ENCODE assay signal across 10 mouse cellular contexts in the genomic region with DNA sequence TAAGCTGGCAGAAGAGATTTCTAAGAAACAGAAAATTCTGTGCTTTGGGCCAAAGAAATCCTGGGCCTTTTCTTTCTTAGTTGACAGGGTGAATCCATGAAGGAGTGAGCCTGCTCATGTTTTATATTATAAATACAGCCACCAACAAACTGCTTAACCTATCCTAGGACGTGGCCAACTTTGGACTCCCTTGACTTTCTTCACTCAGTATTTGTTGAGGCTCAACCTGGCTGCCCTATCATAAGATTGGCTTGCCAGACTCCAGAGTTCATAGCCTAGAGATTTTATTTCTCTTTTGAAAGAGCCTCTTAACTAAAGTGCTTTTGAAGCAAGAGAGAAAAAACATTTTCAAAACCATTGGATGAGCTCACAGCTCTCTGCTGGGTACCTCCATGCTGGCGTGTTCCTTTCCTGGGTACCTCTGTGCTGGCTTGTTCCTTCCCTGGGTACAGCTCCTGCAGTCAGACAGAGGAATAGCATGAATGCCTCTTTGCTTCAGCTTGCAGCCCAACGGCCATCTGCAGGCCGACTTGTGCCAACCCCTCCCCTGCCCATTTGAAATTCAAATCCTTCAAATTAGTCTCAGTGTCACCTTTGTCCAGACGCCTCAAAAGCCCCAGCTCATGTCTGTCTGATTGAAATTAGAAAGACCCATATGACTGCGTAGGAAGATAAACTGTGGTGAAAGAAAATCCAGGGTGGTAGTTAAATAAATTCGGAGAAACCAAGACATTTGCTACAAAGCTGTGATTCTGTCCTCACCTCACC.
DNase-seq lines count a peak whose midpoint lies in the region; ATAC-seq and TF ChIP-seq lines count a peak whose summit lies in the region.
"Had no signal": no experiment of that assay in that cellular context is flagged by ENCODE, and none has a peak within 500 bp of the region (broad histone marks: within the 10 kb centered on the region; RNA-seq: fewer than 3 reads in every experiment).

No protein-coding gene starts in this region.

- peak; percentile 94 for ATAC-seq in forebrain, postnatal 0 days
- peak; percentile 78; the same call in 1 of the 2 replicates for ATAC-seq in midbrain, embryonic 14.5 days (ENCODE audit: low FRiP score, low TSS enrichment)
- ATAC-seq in megakaryocyte-erythroid progenitor cell, adult 5-6 weeks (replicated peaks; ENCODE audit: low FRiP score, low TSS enrichment, poor library complexity, severe bottlenecking): no peak

- 8% methylated on average over 7 of the region's 7 CpGs for WGBS in forebrain, postnatal 0 days
- WGBS in midbrain, embryonic 14.5 days: 12% methylated on average over 7 of the region's 7 CpGs

- no peak overlapping the region for H3K9ac ChIP-seq in forebrain, postnatal 0 days
- no peak overlapping the region for H3K9ac ChIP-seq in midbrain, embryonic 14.5 days (replicated peaks; ENCODE audit: low read length)

- no peaks in the 10 kb centered on the region for H3K27me3 ChIP-seq in forebrain, postnatal 0 days (ENCODE audit: insufficient read depth, low read length)
- no peaks in the 10 kb centered on the region for H3K27me3 ChIP-seq in midbrain, embryonic 14.5 days (ENCODE audit: control insufficient read depth, insufficient read depth, low read length)
- H3K27me3 ChIP-seq: megakaryocyte, embryonic 14.5 days had no signal

- peak; percentile 17 for DNase-seq in ZHBTc4 (ENCODE audit: low read depth, low spot score)
- DNase-seq in forebrain, postnatal 0 days: peak; percentile 62
- peak; percentile 53 to 60 for DNase-seq in layer of hippocampus, adult 2 months (ENCODE audit: low spot score in 2 of 2)
- peak; percentile 57 for DNase-seq in midbrain, embryonic 14.5 days
- DNase-seq in adrenal gland, postnatal 25 days: no peak
- DNase-seq in spleen, postnatal 4 days (ENCODE audit: low spot score in 2 of 2): no peak
- DNase-seq in cerebellum, adult 11 months: no peak

- no peak; the same call in 1 of the 2 replicates for TF ChIP-seq CTCF in forebrain, postnatal 0 days (IDR thresholded peaks at IDR 0.05; ENCODE audit: low read depth)
- TF ChIP-seq CTCF in layer of hippocampus, adult 2 months (conservative IDR thresholded peaks at IDR 0.05): peak; percentile 67

- H3K4me1 ChIP-seq in forebrain, postnatal 0 days (ENCODE audit: insufficient read depth): no peaks in the 10 kb centered on the region
- 0 out of 2 replicates have a peak, but pooled peaks cover 4% of the 10 kb centered on the region for H3K4me1 ChIP-seq in midbrain, embryonic 14.5 days (ENCODE audit: control insufficient read depth, insufficient read depth, low read length)
- H3K4me1 ChIP-seq: megakaryocyte, embryonic 14.5 days had no signal

- 0 out of 2 replicates have a peak overlapping the region, but pooled peaks have one; percentile 23 for H3K27ac ChIP-seq in forebrain, postnatal 0 days (ENCODE audit: low read depth, low read length)
- 0 out of 2 replicates have a peak overlapping the region, but pooled peaks have one; percentile 39 for H3K27ac ChIP-seq in layer of hippocampus, adult 2 months
- H3K27ac ChIP-seq in midbrain, embryonic 14.5 days (replicated peaks; ENCODE audit: low read depth, low read length): no peak overlapping the region

- no peaks in the 10 kb centered on the region for H3K9me3 ChIP-seq in forebrain, postnatal 0 days (ENCODE audit: low read length)
- H3K9me3 ChIP-seq in midbrain, embryonic 14.5 days (ENCODE audit: control insufficient read depth, low read length): no peaks in the 10 kb centered on the region

- no peak overlapping the region for H3K4me3 ChIP-seq in forebrain, postnatal 0 days (ENCODE audit: low read depth, low read length)
- H3K4me3 ChIP-seq in layer of hippocampus, adult 2 months: no peak overlapping the region
- H3K4me3 ChIP-seq in midbrain, embryonic 14.5 days (replicated peaks; ENCODE audit: low read depth, low read length): no peak overlapping the region
- H3K4me3 ChIP-seq: megakaryocyte, embryonic 14.5 days had no signal

- no peaks in the 10 kb centered on the region for H3K36me3 ChIP-seq in forebrain, postnatal 0 days (ENCODE audit: insufficient read depth)
- H3K36me3 ChIP-seq in midbrain, embryonic 14.5 days (ENCODE audit: control insufficient read depth, insufficient read depth, low read length): no peaks in the 10 kb centered on the region
- H3K36me3 ChIP-seq: G1E had no signal

- no peak overlapping the region for H3K4me2 ChIP-seq in forebrain, postnatal 0 days (ENCODE audit: low read depth)
- no peak overlapping the region for H3K4me2 ChIP-seq in midbrain, embryonic 14.5 days (ENCODE audit: low read length)

Comparison
In these comparisons a context has a peak if more than half of its experiments do, and no peak if none do; other contexts are left out.
1. DNase-seq: peak in ZHBTc4 (single experiment), forebrain, postnatal 0 days (single experiment), layer of hippocampus, adult 2 months (2 of 2) and midbrain, embryonic 14.5 days (single experiment); none in adrenal gland, postnatal 25 days (single experiment), spleen, postnatal 4 days (0 of 2) and cerebellum, adult 11 months (single experiment).